Mouse (Mus musculus) lung, postnatal 0 days (tissue): ENCODE measurements around the gene Gm27029.

Source experiments
- CTCF ChIP-seq: IDR thresholded peaks from 2 replicates; pipeline ENCODE4 v1.5.1; 2016; ENCODE audit warnings: antibody characterized with exemption, mild to moderate bottlenecking
- EP300 ChIP-seq: IDR thresholded peaks from 2 replicates; pipeline ENCODE4 v1.6.1; 2016; ENCODE audit warnings: antibody characterized with exemption, mild to moderate bottlenecking, control low read depth

GRCm38 (mm10) chr11:101431327-101431726 is 6.7 kb upstream of the Gm27029 start:
- TF ChIP-seq CTCF (no peak), EP300 (no peak)
